Mouse (Mus musculus): ENCODE results near the gene Dclk3. TPM values are rescaled to one million over a fixed set of nuclear protein-coding genes. Genes with fewer than 3 reads are reported as not detected.

Dclk3 gene
- polyA plus RNA-seq, 1 experiment = not detected

- peaks cover 4% of the 10 kb centered on the region for H3K27me3 ChIP-seq (ENCODE audit: control insufficient read depth, insufficient read depth, insufficient read length)
- no peak overlapping the region for H3ac ChIP-seq (ENCODE audit: control insufficient read depth, insufficient read length)
- H3K4me3 ChIP-seq = no peak overlapping the region
- no peaks in the 10 kb centered on the region for H3K79me2 ChIP-seq (ENCODE audit: control insufficient read depth, insufficient read depth)
- TF ChIP-seq MAX (IDR thresholded peaks at IDR 0.05; ENCODE audit: low read depth) = no peak
- no peak for TF ChIP-seq REST (IDR thresholded peaks at IDR 0.05; ENCODE audit: insufficient read depth, insufficient read length)
- TF ChIP-seq POLR2AphosphoS2 (IDR thresholded peaks at IDR 0.05; ENCODE audit: insufficient read length, low read depth) = no peak
- TF ChIP-seq CEBPB (IDR thresholded peaks at IDR 0.05; ENCODE audit: insufficient read depth, poor library complexity, severe bottlenecking) = no peak
- no peak for TF ChIP-seq MYOD1 (IDR thresholded peaks at IDR 0.05; ENCODE audit: control insufficient read depth in 1 of 3, insufficient read length in 2 of 3, low read depth in 2 of 3)
- TF ChIP-seq SRF (IDR thresholded peaks at IDR 0.05; ENCODE audit: control insufficient read depth, insufficient read length, low read depth) = no peak
- TF ChIP-seq TCF3 (IDR thresholded peaks at IDR 0.05; ENCODE audit: insufficient read length, low read depth) = no peak
- no peak for TF ChIP-seq POLR2A (IDR thresholded peaks at IDR 0.05; ENCODE audit: insufficient read length, low read depth)
- TF ChIP-seq USF1 (IDR thresholded peaks at IDR 0.05; ENCODE audit: low read depth) = no peak
- no peak for TF ChIP-seq MYOG (IDR thresholded peaks at IDR 0.05; ENCODE audit: control insufficient read depth in 1 of 3, insufficient read depth in 1 of 3, insufficient read length in 2 of 3, low read depth in 2 of 3)
- H3K4me2 ChIP-seq (ENCODE audit: low read depth) = no peak overlapping the region
- no peaks in the 10 kb centered on the region for H3K36me3 ChIP-seq (ENCODE audit: control insufficient read depth, insufficient read depth)
These were observed 19.0 kb downstream of the Dclk3 start for GRCm38 (mm10) chr9:111457936-111458310.

- Histone ChIP-seq H3K36me3 (ENCODE audit: control insufficient read depth, insufficient read depth) (no peaks in the 10 kb centered on the region), H3ac (ENCODE audit: control insufficient read depth, insufficient read length) (no peak overlapping the region), H3K4me2 (ENCODE audit: low read depth) (no peak overlapping the region), H3K4me3 (no peak overlapping the region), H3K79me2 (ENCODE audit: control insufficient read depth, insufficient read depth) (no peaks in the 10 kb centered on the region), H3K27me3 (ENCODE audit: control insufficient read depth, insufficient read depth, insufficient read length) (peaks cover 4% of the 10 kb centered on the region)
- TF ChIP-seq POLR2AphosphoS2 (IDR thresholded peaks at IDR 0.05; ENCODE audit: insufficient read length, low read depth) (no peak), REST (IDR thresholded peaks at IDR 0.05; ENCODE audit: insufficient read depth, insufficient read length) (no peak), POLR2A (IDR thresholded peaks at IDR 0.05; ENCODE audit: insufficient read length, low read depth) (no peak), CEBPB (IDR thresholded peaks at IDR 0.05; ENCODE audit: insufficient read depth, poor library complexity, severe bottlenecking) (no peak), MAX (IDR thresholded peaks at IDR 0.05; ENCODE audit: low read depth) (no peak), MYOD1 (IDR thresholded peaks at IDR 0.05; ENCODE audit: control insufficient read depth in 1 of 3, insufficient read length in 2 of 3, low read depth in 2 of 3) (no peak), SRF (IDR thresholded peaks at IDR 0.05; ENCODE audit: control insufficient read depth, insufficient read length, low read depth) (no peak), E2F4 (IDR thresholded peaks at IDR 0.05; ENCODE audit: insufficient read depth) (no peak), TCF12 (IDR thresholded peaks at IDR 0.05; ENCODE audit: insufficient read depth, poor library complexity, severe bottlenecking) (no peak), TCF3 (IDR thresholded peaks at IDR 0.05; ENCODE audit: insufficient read length, low read depth) (no peak)
These were observed 20.6 kb downstream of the Dclk3 start for GRCm38 (mm10) chr9:111459466-111459865.

- no peak overlapping the region for H3K4me3 ChIP-seq
- no peaks in the 10 kb centered on the region for H3K36me3 ChIP-seq (ENCODE audit: control insufficient read depth, insufficient read depth)
- peaks cover 4% of the 10 kb centered on the region for H3K27me3 ChIP-seq (ENCODE audit: control insufficient read depth, insufficient read depth, insufficient read length)
- H3ac ChIP-seq (ENCODE audit: control insufficient read depth, insufficient read length) = no peak overlapping the region
- no peaks in the 10 kb centered on the region for H3K79me2 ChIP-seq (ENCODE audit: control insufficient read depth, insufficient read depth)
- no peak overlapping the region for H3K4me2 ChIP-seq (ENCODE audit: low read depth)
- TF ChIP-seq REST (IDR thresholded peaks at IDR 0.05; ENCODE audit: insufficient read depth, insufficient read length) (no peak), SRF (IDR thresholded peaks at IDR 0.05; ENCODE audit: control insufficient read depth, insufficient read length, low read depth) (no peak), MYOD1 (IDR thresholded peaks at IDR 0.05; ENCODE audit: control insufficient read depth in 1 of 3, insufficient read length in 2 of 3, low read depth in 2 of 3) (no peak), CEBPB (IDR thresholded peaks at IDR 0.05; ENCODE audit: insufficient read depth, poor library complexity, severe bottlenecking) (no peak), E2F4 (IDR thresholded peaks at IDR 0.05; ENCODE audit: insufficient read depth) (no peak), POLR2A (IDR thresholded peaks at IDR 0.05; ENCODE audit: insufficient read length, low read depth) (no peak), TCF3 (IDR thresholded peaks at IDR 0.05; ENCODE audit: insufficient read length, low read depth) (no peak), POLR2AphosphoS2 (IDR thresholded peaks at IDR 0.05; ENCODE audit: insufficient read length, low read depth) (no peak), MAX (IDR thresholded peaks at IDR 0.05; ENCODE audit: low read depth) (no peak)
These were observed 21.4 kb downstream of the Dclk3 start for GRCm38 (mm10) chr9:111460201-111460814.

GRCm38 (mm10) chr9:111461415-111462103, 22.7 kb downstream of the Dclk3 start:
- Histone ChIP-seq H3ac (ENCODE audit: control insufficient read depth, insufficient read length) (no peak overlapping the region), H3K4me3 (no peak overlapping the region), H3K36me3 (ENCODE audit: control insufficient read depth, insufficient read depth) (no peaks in the 10 kb centered on the region), H3K27me3 (ENCODE audit: control insufficient read depth, insufficient read depth, insufficient read length) (peaks cover 4% of the 10 kb centered on the region), H3K79me2 (ENCODE audit: control insufficient read depth, insufficient read depth) (no peaks in the 10 kb centered on the region), H3K4me2 (ENCODE audit: low read depth) (no peak overlapping the region)
- TF ChIP-seq REST (IDR thresholded peaks at IDR 0.05; ENCODE audit: insufficient read depth, insufficient read length) (no peak), MYOG (IDR thresholded peaks at IDR 0.05; ENCODE audit: control insufficient read depth in 1 of 3, insufficient read depth in 1 of 3, insufficient read length in 2 of 3, low read depth in 2 of 3) (no peak), SRF (IDR thresholded peaks at IDR 0.05; ENCODE audit: control insufficient read depth, insufficient read length, low read depth) (no peak), TCF12 (IDR thresholded peaks at IDR 0.05; ENCODE audit: insufficient read depth, poor library complexity, severe bottlenecking) (no peak), POLR2A (IDR thresholded peaks at IDR 0.05; ENCODE audit: insufficient read length, low read depth) (no peak)

GRCm38 (mm10) chr9:111465666-111466065, 26.8 kb downstream of the Dclk3 start:
- H3K36me3 ChIP-seq (ENCODE audit: control insufficient read depth, insufficient read depth) = no peaks in the 10 kb centered on the region
- no peaks in the 10 kb centered on the region for H3K27me3 ChIP-seq (ENCODE audit: control insufficient read depth, insufficient read depth, insufficient read length)
- no peak overlapping the region for H3K4me2 ChIP-seq (ENCODE audit: low read depth)
- TF ChIP-seq USF1 (IDR thresholded peaks at IDR 0.05; ENCODE audit: low read depth) = no peak
- H3K4me3 ChIP-seq = no peak overlapping the region
- no peak overlapping the region for H3ac ChIP-seq (ENCODE audit: control insufficient read depth, insufficient read length)
- no peaks in the 10 kb centered on the region for H3K79me2 ChIP-seq (ENCODE audit: control insufficient read depth, insufficient read depth)
